Mouse (Mus musculus) limb, embryonic 10.5 days (tissue): ENCODE data around the gene Pnck. TPM values are rescaled to one million over a fixed set of nuclear protein-coding genes. Genes with fewer than 3 reads are reported as not detected.

ENCODE experiments used
- DNase-seq: peaks from one replicate; pipeline ENCODE4 v3.0.0-alpha.2; 2017; ENCODE audit warnings: low spot score
- H3K27ac ChIP-seq: fragments of 300-500 bp; sonication (generic); 2 replicates; pipeline ENCODE4 v1.5.1; 2016; ENCODE audit warnings: mild to moderate bottlenecking
- H3K27me3 ChIP-seq: fragments of 300-500 bp; sonication (generic); 2 replicates; pipeline ENCODE4 v1.6.1; 2016; ENCODE audit warnings: low read depth, mild to moderate bottlenecking; ENCODE audit not compliant: poor library complexity, severe bottlenecking
- H3K36me3 ChIP-seq: fragments of 300-500 bp; sonication (generic); 2 replicates; pipeline ENCODE4 v1.6.1; 2016; ENCODE audit warnings: mild to moderate bottlenecking, moderate library complexity
- H3K4me1 ChIP-seq: fragments of 300-500 bp; sonication (generic); 2 replicates; pipeline ENCODE4 v1.6.1; 2016
- H3K4me3 ChIP-seq: fragments of 300-500 bp; sonication (generic); 2 replicates; pipeline ENCODE4 v1.5.1; 2016; ENCODE audit warnings: mild to moderate bottlenecking, moderate library complexity
- H3K9me3 ChIP-seq: fragments of 300-500 bp; sonication (generic); replicated peaks from 2 replicates; pipeline ENCODE4 v1.6.1; 2016; ENCODE audit warnings: mild to moderate bottlenecking
- WGBS: fragments of 180-500 bp; shearing (Covaris S2); methylation state at CpG from one replicate; pipeline ENCODE4 v1.1.7; 2016; 5-methylcytosine and 5-hydroxymethylcytosine counted together
- polyA plus RNA-seq: library from polyadenylated mRNA; unstranded; fragments of >200 nt; fragmentation: Nextera tagmentation; extraction: Ambion mirVana; gene quantifications from 2 replicates; pipeline ENCODE4 v1.2.1, GENCODE M21; 2016

The Pnck gene
- polyA plus RNA-seq, 1 experiment from 2014 or later = 7.7 TPM

- DNase-seq = no peak
- H3K36me3 ChIP-seq = no peaks in the 10 kb centered on the region
- H3K9me3 ChIP-seq = no peaks in the 10 kb centered on the region
- no peak overlapping the region for H3K4me3 ChIP-seq
- H3K27ac ChIP-seq = no peak overlapping the region
- H3K4me1 ChIP-seq = no peaks in the 10 kb centered on the region
- peaks cover 72% of the 10 kb centered on the region for H3K27me3 ChIP-seq
Observed at GRCm38 (mm10) chrX:73626981-73627380, 32.9 kb downstream of the Pnck start.

GRCm38 (mm10) chrX:73619890-73620289, 40.0 kb downstream of the Pnck start:
- Histone ChIP-seq H3K36me3 (no peaks in the 10 kb centered on the region), H3K9me3 (no peaks in the 10 kb centered on the region), H3K4me1 (no peaks in the 10 kb centered on the region), H3K27me3 (peaks cover 71% of the 10 kb centered on the region), H3K4me3 (no peak overlapping the region), H3K27ac (no peak overlapping the region)
- no peak for DNase-seq
- 100% methylated on average over 2 of the region's 2 CpGs for WGBS

- Histone ChIP-seq H3K9me3 (no peaks in the 10 kb centered on the region), H3K27me3 (peaks cover 71% of the 10 kb centered on the region), H3K4me3 (no peak overlapping the region), H3K27ac (no peak overlapping the region), H3K36me3 (no peaks in the 10 kb centered on the region), H3K4me1 (no peaks in the 10 kb centered on the region)
- no peak for DNase-seq
Observed at GRCm38 (mm10) chrX:73619401-73619800, 40.5 kb downstream of the Pnck start.

- H3K4me3 ChIP-seq = no peak overlapping the region
- WGBS = 85% methylated on average over 1 of the region's 1 CpGs
- no peak overlapping the region for H3K27ac ChIP-seq
- H3K9me3 ChIP-seq = no peaks in the 10 kb centered on the region
- no peaks in the 10 kb centered on the region for H3K4me1 ChIP-seq
- no peaks in the 10 kb centered on the region for H3K36me3 ChIP-seq
- DNase-seq = no peak
- H3K27me3 ChIP-seq = peaks cover 78% of the 10 kb centered on the region
Observed at GRCm38 (mm10) chrX:73615876-73616275, 44.0 kb downstream of the Pnck start.

GRCm38 (mm10) chrX:73613665-73614064, 46.3 kb downstream of the Pnck start:
- no peaks in the 10 kb centered on the region for H3K36me3 ChIP-seq
- peaks cover 82% of the 10 kb centered on the region for H3K27me3 ChIP-seq
- H3K4me3 ChIP-seq = no peak overlapping the region
- no peak overlapping the region for H3K27ac ChIP-seq
- no peaks in the 10 kb centered on the region for H3K9me3 ChIP-seq
- no peaks in the 10 kb centered on the region for H3K4me1 ChIP-seq
- no peak for DNase-seq
- WGBS = 69% methylated on average over 4 of the region's 4 CpGs

Other genes starting within 250 kb of the Pnck start
- 0.08 and 0.24 TPM in 2 replicates for gene Zfp92, start 249.0 kb downstream of the Pnck start, polyA plus RNA-seq
- gene Trex2, start 224.8 kb downstream of the Pnck start, polyA plus RNA-seq = not detected in 2 replicates
- gene Haus7, start 201.1 kb downstream of the Pnck start, polyA plus RNA-seq = 98.4 and 102 TPM in 2 replicates
- gene Bgn, start 176.5 kb downstream of the Pnck start, polyA plus RNA-seq = 7.9 and 11.5 TPM in 2 replicates
- gene Atp2b3, start 157.0 kb downstream of the Pnck start, polyA plus RNA-seq = 0.05 and 0.06 TPM in 2 replicates
- gene Dusp9, start 20.7 kb downstream of the Pnck start, polyA plus RNA-seq = 113 and 153 TPM in 2 replicates
- gene Slc6a8, start 13.0 kb upstream of the Pnck start, polyA plus RNA-seq = 4.4 and 6.1 TPM in 2 replicates
- gene Bcap31, start 56.1 kb upstream of the Pnck start, polyA plus RNA-seq = 159 and 174 TPM in 2 replicates
- gene Abcd1, start 56.5 kb upstream of the Pnck start, polyA plus RNA-seq = 9.2 and 12.7 TPM in 2 replicates
- 0.04 TPM in 1 of 2 replicates, not detected in the other for gene Plxnb3, start 97.0 kb upstream of the Pnck start, polyA plus RNA-seq
- 1.1 and 1.6 TPM in 2 replicates for gene Srpk3, start 114.3 kb upstream of the Pnck start, polyA plus RNA-seq
- gene Idh3g, start 126.8 kb upstream of the Pnck start, polyA plus RNA-seq = 178 and 190 TPM in 2 replicates
- gene Ssr4, start 126.9 kb upstream of the Pnck start, polyA plus RNA-seq = 111 and 116 TPM in 2 replicates
- gene Pdzd4, start 164.9 kb upstream of the Pnck start, polyA plus RNA-seq = 0.40 and 0.61 TPM in 2 replicates
- gene Avpr2, start 232.0 kb upstream of the Pnck start, polyA plus RNA-seq = 0.10 TPM in 2 replicates
- gene L1cam, start 236.0 kb upstream of the Pnck start, polyA plus RNA-seq = 0.63 and 1.7 TPM in 2 replicates